Mouse (Mus musculus) B cell, adult 2 months (primary cell): Measurements from ENCODE around the gene Iqcn.

Experiments
- DNase-seq, 2 experiments: peaks; one replicate each; pipeline ENCODE4 v3.0.0; 2022

Gene Iqcn

DNA sequence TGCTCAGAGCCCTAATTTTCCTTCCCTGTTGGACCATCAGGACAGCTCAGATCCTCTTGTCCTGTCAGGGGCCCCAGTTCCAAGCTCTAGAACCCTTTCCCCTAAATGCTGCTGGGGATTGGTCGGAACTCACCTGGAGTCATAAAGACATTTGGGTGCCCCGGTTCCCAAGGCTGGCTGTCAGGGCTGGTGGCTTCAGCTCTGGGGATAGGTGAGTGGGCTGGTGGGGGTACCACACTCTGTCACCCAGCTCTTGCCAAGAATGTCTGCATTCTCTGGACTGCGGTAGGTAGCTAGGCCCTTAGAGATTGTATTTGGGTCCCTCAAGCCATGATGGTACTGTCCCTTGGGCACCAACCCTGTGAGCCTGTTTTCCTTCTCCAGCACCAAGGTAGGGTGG is at the start of gene Iqcn:
Gene Iqcn (plus strand): TSS at position 171 of the 400 bp plus-strand sequence.
- peak in 1 of 2 experiments; percentile 38 for DNase-seq

DNA sequence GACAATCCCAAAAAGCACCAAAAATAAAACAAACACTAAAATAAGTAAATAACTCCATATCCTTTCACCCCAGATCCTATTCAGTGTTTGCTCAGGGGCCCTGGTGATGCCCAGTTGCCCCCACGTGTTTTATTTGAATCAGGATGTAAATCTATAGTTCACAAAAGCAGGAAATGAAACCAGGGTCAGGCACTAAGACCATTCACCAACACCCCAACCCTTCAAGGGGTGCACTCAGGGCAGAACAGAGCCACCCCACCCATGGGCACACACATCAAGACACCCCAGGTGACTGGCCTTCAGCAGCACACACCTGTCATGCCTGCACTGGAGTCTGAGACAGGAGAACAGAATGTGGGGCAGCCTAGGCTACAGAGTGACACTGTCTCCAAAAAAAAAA is 49.1 kb upstream of the Iqcn start:
- DNase-seq = peak; percentile 70 to 71

DNA sequence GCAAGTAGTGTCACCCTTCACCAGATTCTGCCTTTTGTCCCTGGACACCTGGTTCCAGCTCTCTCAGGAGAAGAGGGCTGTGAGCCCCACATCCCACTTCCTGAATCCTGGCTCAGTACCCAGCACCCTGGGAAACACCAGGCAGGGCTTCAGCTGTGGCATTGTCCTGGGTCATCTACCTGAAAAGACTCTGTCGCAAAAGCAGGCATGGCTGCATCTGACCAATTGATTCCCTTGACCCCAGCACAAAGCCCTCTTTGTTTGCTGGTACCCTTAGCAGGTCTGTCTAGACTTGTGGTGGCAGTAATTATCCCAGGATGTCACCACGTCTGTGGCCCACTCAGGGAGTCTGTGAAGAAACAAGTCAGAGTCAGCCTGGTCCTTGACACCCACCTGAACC is 47.8 kb upstream of the Iqcn start:
- no peak for DNase-seq

DNA sequence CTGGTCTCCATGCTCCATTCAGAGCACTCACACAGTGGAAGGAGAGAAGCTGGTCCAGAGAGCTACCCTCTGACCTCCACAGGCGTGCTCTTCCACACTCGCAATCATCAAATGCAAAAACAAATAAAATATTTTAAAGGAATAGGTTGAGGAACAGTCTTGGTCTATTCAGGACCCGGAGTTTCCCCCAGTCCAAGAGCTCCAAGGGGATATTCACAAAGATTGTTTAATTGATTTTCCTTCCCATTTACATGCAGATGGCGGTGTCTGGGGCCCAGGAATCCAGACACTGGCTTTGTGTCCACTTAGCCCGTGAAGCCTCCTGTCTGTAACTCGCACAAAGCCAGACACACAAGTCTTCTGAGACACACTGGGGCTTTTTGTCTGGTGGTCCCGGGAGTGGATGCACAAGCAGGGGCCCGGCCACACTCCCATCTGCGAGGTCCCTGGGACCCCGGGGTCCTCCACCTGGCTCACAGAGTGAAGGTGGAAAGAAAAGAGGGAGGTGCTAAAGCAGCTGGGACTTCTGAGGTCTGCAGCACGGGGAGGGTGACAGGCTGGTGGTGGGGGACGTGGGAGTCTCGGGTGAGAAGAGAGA is 47.0 kb upstream of the Iqcn start:
- no peak for DNase-seq

DNA sequence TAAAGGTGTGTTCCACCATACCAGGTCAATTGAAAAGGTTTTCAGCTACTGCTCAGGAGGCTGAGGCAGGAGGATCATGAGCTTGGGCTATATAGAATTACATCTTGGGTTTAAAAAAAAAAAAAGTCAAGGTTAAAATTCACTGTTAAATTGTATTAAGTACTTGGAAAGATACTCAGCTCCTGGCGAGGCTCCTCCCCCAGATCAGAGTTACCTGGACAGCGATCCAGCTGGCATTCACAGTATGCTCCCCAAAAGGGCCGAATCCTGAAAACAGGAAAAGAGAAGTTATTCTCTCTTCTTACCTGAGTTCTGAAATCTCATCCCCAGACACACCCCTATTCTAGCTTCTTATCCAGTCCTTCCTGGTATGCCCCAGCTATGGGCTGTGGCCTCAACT is 46.0 kb upstream of the Iqcn start:
- no peak for DNase-seq

DNA sequence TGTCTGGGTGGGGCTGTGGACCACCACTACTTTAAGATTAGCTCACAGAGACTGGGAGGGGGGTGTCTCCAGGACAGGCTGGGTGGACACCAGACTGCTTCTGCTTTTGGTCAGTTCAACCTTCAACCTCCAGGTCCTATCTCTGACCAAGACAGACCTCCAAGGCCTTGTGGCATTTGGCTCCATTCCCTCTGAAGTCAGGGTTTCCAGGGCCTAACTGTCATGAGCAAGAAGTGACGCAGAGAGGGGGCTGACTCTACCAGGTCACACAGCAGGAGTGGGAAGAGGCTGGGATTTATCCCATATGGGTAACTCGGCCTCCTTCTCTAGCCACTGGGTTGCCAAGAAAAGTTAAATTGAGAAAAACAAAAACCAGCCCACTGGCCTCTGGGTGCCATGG is 45.5 kb upstream of the Iqcn start:
- DNase-seq = no peak

DNA sequence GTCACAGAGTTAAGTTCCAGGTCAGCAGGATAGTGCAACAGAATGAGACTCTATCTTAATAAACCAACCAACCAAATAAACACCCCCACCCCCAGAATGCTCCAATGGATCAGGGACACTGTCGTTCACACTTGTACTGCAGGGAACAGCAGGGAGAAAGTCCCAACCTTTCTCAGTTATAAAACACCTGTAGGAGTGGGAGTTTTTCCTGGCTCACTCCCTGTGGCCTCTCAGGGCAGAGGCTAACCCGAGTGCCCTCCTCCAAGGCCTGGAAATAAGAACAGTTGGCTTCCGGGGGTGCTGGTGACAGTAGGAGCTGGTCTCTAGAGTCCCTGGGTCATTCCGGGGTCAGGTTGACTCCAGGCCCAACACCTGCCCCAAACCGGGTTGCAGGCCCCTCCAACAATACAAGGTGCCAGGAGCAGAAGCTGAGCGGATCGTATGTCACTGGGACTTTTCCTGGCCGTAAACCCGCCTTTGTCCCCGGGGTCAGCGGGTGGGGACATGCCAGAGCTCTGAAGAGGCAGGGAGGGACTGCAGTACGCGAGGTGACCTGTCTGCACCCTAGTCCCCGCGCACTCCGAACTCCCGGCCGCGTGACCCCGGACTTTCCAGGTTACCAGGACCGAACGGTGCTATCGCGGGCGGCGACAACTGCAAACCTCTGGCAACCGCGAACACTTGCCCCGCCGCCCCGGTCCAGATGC is 44.2 kb upstream of the Iqcn start:
- no peak for DNase-seq

DNA sequence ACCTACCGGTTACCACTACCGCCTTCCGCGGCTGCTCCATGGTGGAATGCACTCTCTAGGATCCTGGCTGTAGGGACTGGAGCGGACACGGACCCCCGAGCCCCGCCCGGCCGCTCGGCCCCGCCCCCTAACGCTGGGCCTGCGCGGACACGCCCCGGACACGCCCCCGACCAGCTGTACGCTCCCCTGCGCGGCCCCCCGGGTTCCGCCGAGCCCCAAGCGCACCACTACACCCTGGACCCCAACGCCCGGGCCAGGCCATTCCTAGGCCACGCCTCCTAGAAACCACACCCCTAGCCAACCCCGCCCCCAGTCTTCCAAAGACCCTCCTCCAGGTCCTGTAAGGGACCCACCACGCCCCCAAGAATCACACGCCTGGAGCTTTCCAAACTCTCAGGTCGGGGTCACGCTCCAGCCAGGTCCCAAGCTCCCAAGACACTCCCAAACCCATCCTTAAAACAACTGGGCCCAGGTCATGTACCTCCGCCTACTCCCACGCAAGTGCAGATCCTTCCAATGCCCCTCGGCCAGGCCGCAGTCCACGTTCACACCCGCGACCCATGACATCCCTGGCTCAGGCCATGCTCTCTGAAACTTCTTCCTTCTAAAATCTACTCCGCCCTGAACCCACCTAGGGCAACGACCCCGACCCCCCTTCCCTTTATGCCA is 43.5 kb upstream of the Iqcn start:
- DNase-seq = peak; percentile 79 to 81

DNA sequence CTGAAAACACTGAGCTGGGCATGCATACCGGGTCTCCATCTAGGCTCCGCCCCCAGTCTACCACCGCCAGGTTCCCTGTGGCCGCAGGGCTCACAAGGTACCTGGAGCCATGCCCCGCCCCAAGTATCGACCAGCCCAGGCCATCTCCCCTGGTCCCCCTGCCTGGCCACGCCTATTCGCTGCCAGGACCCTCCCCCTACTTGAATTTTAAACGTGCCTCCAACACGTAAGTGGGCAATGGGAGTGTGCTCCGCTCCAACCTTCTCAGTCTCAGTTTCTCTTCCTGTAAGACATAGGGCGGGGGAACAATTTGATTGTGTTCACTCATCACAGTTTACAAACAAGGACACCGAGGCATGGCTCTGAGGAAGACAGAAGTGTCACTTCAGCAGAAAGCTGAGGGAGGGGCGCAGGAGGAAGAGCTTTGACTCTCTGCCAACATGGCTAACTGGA is 43.0 kb upstream of the Iqcn start, which contains the start of gene Pgpep1:
Gene Pgpep1 (minus strand): TSS at position 116 of the 453 bp plus-strand sequence.
- no peak for DNase-seq

DNA sequence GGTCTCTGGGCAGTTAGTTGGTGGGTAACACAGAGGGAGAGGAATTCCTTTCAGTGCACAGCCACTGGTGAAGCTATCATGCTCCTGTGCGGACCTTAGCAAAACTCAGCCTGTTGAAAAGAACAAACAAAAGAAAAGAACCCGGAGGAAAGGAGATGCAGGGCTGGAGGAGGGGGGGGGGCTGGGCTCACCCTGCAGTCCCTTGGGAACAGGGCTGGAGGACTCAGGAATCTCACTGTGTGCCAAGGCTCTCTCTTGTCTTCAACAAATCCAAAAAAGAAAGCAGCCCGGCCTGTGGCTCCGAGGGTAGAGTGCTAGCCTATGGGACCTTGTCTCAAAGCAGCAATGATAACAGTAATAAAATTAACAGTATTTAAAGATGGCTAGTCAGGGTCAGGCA is 39.6 kb upstream of the Iqcn start:
- DNase-seq = no peak

DNA sequence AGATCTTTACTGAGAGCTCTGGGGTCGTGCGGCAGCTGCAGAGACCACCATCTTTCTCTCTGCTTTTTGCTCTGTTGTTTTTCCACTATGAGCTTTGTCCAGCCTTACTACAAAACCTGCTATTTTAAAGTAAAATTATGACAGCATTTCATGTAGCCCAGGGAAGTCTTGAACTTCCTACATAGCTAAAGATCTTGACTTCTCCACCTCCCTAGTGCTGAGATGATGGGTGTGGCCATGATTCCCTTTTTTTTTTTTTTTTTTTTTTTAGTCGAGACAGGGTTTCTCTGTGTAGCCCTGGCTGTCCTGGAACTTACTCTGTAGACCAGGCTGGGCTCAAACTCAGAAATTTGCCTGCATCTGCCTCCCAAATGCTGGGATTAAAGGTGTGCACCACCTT is 38.6 kb upstream of the Iqcn start:
- DNase-seq = no peak

DNA sequence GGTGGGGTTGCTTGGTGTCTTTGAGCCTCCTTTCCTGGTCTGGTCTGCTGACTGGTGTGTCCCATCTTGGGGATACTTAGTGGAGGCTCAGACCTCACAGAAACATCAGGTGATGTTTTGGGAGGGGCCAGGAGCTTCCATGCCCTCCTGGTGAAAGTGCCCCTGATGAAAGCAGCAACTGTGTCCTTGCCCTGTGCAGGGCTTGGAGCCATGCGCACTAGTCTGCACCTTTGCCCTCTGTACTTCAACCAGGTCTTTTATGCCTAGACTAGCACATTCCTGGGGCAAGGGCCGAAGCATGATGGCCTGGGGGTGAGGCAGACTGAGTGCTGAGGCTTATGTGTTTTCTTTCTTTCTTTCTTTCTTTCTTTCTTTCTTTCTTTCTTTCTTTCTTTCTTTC is 37.7 kb upstream of the Iqcn start:
- DNase-seq = no peak

DNA sequence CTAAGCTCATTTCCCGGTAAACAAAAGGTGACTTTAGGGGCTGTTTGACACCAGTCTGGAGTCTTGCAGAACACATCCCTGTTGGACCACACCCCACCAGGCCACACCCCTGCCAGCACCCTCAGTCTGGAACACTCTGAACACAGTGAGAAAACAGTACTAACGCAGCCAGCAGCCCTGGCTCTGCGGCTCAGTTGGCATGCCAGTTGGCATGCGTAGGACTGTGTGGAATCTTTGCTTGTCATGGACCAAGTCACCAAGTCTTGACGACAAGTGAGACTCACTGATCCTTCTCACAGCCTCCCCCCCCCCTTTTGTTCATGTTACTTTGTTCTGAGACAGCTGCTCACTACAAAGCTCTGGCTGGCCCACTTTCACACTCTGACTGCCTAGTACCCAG is 36.2 kb upstream of the Iqcn start:
- DNase-seq = no peak

DNA sequence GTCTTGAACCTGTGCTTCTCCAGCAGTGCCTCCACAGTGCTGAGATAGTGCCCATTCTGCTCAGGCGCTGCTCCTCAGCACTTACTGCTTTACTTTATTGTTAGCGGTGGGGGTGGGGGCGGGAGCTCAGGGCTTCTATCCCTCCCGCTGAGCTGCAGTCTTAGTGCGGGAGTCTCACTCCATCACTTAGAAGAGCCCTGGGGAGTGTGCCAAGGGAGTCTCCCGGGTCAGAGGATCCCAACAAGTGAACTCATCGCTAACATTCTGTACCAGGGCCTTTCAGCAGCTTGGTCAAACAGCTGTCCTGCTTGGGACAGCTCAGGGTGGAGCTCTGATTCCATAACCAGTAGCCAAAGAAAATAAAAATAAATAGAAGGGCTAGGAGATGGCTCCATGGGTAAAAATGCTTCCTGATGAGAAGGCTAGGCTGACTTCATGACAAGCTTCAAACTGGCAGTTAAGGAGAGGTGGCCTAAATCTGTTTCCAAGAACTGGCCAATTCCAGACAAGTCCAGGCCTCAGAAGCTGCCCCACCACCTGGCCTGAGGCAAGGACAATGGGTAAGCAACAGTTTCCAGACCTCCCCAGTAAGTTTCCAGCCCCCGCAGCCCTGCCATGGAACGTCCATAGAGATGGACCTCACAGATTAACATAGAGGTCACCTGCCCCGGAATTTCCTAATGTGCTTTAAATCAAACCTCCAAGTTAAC is 31.5 kb upstream of the Iqcn start:
- DNase-seq = no peak

DNA sequence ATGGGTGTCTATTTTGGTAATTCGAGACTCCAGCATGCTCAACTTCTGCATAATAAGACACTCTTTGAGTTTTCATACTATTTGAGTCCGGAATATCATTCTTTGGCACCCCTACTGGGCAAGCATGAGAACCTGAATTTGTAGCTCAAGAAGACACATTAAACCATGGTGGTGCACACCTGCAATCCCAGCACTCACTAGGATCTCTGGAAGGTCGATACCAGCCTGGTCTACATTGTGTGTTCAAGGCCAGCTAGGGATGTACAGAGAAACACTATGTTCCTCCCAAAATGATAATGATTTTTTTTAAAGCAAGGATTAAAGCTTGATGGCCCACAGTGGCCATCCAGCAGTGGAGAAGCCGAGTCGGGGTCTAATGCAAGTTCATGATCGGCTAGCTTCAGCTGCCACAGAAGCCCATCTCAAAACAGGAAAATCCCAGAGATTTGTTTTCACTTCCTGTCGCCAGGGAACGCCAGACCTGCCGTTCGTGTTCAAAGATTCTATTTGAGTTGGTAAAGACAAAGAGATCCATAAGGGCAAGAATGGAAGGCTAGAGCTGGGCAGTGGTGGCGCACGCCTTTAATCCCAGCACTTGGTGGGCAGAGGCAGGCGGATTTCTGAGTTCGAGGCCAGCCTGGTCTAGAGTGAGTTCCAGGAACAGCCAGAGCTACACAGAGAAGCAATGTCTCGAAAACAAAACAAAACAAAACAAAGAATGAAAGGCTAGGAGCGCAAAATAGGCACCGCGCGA is 30.8 kb upstream of the Iqcn start:
- no peak for DNase-seq

DNA sequence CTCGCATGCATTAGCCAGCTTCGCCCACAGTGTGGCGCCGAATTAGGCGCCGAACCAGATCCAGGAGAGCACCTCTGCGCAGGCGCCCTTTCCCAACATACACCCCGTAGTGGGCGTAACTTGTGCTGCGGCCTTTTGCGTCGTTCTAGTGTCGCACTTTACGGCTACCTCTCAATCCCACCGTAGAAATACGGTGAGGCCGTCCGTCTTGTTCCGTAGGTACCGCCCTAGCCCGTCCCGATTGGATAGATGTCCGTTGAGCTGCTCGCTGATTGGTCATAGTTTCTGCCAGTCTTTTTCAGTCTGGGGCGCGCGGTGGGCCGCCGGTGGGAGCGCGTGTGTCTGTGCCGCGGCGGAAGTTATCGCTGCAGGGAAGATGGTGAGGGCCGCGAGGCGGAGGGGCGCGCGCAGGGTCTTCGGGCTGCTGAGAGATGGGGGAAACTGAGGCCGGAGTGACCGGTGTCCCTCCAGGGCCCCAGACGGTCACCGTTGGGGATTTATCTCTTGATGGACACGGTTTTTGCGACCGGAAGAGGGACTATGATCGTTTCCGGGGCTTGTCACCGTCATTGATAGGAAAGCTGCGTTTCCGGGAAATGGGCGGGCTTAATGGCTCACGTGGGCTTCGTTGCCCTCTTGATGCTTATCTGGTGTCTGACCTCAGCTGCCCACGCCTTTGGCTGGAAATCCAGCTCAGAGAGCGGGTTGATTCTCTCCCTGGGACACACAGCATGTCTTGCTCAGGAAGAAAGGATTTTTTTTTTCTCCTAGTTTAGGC is 30.0 kb upstream of the Iqcn start, which contains the start of gene Lsm4:
Gene Lsm4 (plus strand): TSS at position 170 of the 778 bp plus-strand sequence.
- DNase-seq = peak; percentile 96 to 97

DNA sequence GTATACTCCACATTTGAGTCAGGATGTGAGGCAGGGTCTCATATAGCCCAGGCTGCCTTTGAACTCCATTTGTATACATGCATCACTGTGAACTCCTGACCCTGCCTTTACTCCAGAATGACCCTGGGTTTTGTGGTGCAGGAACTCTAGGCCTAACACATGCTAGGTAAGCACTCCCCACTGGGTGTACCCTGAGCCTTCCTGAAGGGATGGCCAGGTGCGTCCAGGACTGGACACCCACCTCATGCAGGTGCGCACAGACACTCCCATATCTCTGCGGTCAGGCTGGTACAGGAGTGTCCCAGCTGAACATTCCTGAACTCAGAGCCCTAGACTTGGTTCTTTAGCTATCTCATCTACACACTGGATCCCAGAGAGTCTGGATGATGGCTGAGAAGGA is 29.1 kb upstream of the Iqcn start:
- peak; percentile 13 to 20 for DNase-seq

DNA sequence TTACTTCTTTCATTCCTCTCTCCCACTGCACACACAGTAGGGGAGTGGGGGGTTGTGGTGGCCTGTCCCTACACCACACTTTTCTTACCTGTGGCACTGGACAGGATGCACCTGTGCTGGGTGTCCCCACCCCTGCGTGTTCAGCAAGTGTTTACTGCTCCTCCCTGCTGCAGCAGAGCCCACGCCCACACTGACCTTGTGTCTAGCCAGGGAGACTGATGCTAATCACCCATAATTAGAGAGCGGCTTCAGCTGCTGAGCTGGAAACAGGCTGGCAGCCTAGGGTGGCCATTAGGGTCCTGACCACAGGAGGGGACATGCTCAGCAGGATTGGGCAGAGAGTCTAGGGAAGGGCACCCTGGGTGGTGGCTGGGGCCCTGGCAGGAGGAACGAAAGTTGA is 28.5 kb upstream of the Iqcn start:
- peak; percentile 18 to 19 for DNase-seq

DNA sequence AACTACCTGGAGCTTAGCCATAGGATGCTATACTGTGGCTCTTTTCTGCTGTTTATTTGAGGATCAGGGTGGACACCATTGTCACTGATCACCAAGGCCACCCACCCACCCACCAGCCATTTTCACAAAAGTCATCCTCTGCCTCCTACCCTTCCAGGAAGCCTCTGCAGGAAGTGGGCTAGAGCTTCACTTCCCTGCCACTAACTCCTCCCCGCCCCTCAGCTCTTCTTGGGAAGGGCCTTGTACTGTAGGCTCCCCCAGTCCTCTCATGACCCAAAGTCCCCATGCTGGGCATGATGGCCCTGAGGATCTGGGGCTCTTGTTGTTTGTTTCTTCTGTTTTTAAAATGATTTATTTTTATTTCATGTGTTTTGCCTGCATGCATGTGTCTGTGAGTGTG is 27.9 kb upstream of the Iqcn start:
- peak in 1 of 2 experiments; percentile 32 for DNase-seq

DNA sequence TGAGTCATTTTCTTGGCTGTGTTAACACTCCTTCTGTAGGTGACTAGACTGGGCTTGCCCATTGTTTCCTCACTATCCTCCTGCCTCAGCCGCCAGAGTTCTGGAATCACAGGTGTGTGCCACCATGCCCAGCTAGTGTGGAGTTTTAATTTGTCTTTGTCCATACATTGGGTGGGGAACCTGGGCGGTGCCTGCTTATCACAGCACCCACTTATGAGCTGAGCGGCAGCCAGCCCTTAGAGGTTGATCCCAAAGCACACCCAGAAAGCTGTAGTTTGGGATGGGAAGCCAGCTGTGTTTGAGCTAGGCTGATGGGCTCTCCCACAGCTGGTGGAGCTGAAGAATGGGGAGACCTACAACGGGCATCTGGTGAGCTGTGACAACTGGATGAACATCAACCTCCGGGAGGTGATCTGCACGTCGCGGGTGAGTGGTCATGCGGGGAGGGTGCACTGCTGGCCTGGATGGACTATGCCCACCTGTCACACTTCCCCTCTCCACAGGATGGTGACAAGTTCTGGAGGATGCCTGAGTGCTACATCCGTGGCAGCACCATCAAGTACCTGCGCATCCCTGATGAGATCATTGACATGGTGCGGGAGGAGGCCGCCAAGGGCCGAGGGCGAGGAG is 25.7 kb upstream of the Iqcn start:
- no peak for DNase-seq

DNA sequence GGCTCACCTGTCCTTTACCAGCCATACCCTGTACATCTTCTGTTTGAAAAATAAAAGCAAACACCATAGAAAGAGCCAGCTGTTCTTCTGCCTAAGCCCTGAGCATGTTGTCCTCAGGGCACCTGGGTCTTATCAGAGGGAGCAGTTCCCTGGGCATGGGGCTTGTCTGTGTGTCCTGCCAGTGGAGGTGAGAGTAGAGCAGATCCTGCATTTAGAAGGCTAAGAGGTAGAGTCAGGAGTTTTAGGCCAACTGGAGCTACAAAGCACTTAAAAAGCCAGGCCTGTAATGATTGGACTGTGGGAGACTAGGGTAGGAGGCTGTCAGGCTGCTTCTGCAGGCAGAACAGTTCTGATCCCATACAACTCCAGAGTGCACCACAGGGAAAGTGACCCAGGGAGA is 24.6 kb upstream of the Iqcn start:
- no peak for DNase-seq
